In genomic region chr19:46075616-46076607, GRCm38 (mm10) we compare ENCODE assay signal across 8 mouse cellular contexts. TPM values are rescaled to one million over a fixed set of nuclear protein-coding genes. Genes with fewer than 3 reads are reported as not detected.
A peak's percentile ranks its signal among the peaks of the same experiment; 100 is the strongest.
DNase-seq lines count a peak whose midpoint lies in the region; ATAC-seq and TF ChIP-seq lines count a peak whose summit lies in the region.

Gene Nolc1 (plus strand): TSS chr19:46075863.

- no peaks in the 10 kb centered on the region for H3K9me3 ChIP-seq in heart, embryonic 12.5 days (replicated peaks)
- H3K9me3 ChIP-seq in kidney, postnatal 0 days (replicated peaks; ENCODE audit: low read length), result no peaks in the 10 kb centered on the region
- H3K9me3 ChIP-seq in liver, embryonic 11.5 days (ENCODE audit: control insufficient read depth, low read length), result no peaks in the 10 kb centered on the region
- H3K9me3 ChIP-seq in stomach, embryonic 14.5 days (ENCODE audit: control insufficient read depth, low read depth, low read length), result no peaks in the 10 kb centered on the region

- no peaks in the 10 kb centered on the region for H3K27me3 ChIP-seq in heart, embryonic 12.5 days (replicated peaks)
- no peaks in the 10 kb centered on the region for H3K27me3 ChIP-seq in kidney, postnatal 0 days (ENCODE audit: insufficient read depth, low read length)
- H3K27me3 ChIP-seq in liver, embryonic 11.5 days (replicated peaks; ENCODE audit: control insufficient read depth, insufficient read depth, low read length), result no peaks in the 10 kb centered on the region
- H3K27me3 ChIP-seq in stomach, embryonic 14.5 days (ENCODE audit: control insufficient read depth, insufficient read depth, low read length), result no peaks in the 10 kb centered on the region

- peak; percentile 32; the same call in 1 of the 2 replicates for TF ChIP-seq CTCF in kidney, postnatal 0 days (IDR thresholded peaks at IDR 0.05; ENCODE audit: low read depth)

- H3K4me2 ChIP-seq in heart, embryonic 12.5 days, result peak within 1 kb of the TSS; percentile 81
- H3K4me2 ChIP-seq in kidney, postnatal 0 days (ENCODE audit: low read length), result peak within 1 kb of the TSS; percentile 61
- H3K4me2 ChIP-seq in liver, embryonic 11.5 days, result peak within 1 kb of the TSS; percentile 74
- H3K4me2 ChIP-seq in stomach, embryonic 14.5 days (replicated peaks; ENCODE audit: low read depth, low read length), result peak within 1 kb of the TSS; percentile 85

- peak; percentile 96 for ATAC-seq in erythroid progenitor cell, adult 5-6 weeks (replicated peaks; ENCODE audit: low FRiP score, poor library complexity, severe bottlenecking)
- peak; percentile 97 for ATAC-seq in heart, embryonic 12.5 days (ENCODE audit: insufficient number of reproducible peaks, low FRiP score)
- peak; percentile 95 for ATAC-seq in kidney, postnatal 0 days (replicated peaks; ENCODE audit: low FRiP score, low read depth)
- peak; percentile 90 for ATAC-seq in liver, embryonic 11.5 days (replicated peaks; ENCODE audit: low FRiP score)
- peak; percentile 96 for ATAC-seq in stomach, embryonic 14.5 days (ENCODE audit: insufficient number of reproducible peaks, insufficient read depth, low FRiP score, low read depth)

- under 1% methylated on average over 66 of the region's 66 CpGs for whole genome bisulfite sequencing in heart, embryonic 12.5 days
- WGBS in kidney, postnatal 0 days, result under 1% methylated on average over 66 of the region's 66 CpGs
- WGBS in liver, embryonic 11.5 days, result under 1% methylated on average over 66 of the region's 66 CpGs
- WGBS in stomach, embryonic 14.5 days, result under 1% methylated on average over 66 of the region's 66 CpGs

- DNase-seq in CD4-positive helper T cell, adult 2 months (ENCODE audit: low read depth, low spot score), result peak; percentile 100
- DNase-seq in brain, embryonic 18.5 days (ENCODE audit: low read depth, low spot score), result peak; percentile 98
- DNase-seq in kidney, postnatal 0 days (ENCODE audit: low spot score), result peak; percentile 99
- DNase-seq in liver, embryonic 11.5 days (ENCODE audit: low spot score), result peak; percentile 99
- peak; percentile 100 for DNase-seq in naive thymus-derived CD4-positive, alpha-beta T cell, adult 2 months (ENCODE audit: low read depth)

- peak within 1 kb of the TSS; percentile 82 for H3K9ac ChIP-seq in heart, embryonic 12.5 days
- peak within 1 kb of the TSS; percentile 68 for H3K9ac ChIP-seq in kidney, postnatal 0 days (ENCODE audit: low read depth, low read length)
- H3K9ac ChIP-seq in liver, embryonic 11.5 days (ENCODE audit: low read depth, low read length), result peak within 1 kb of the TSS; percentile 95
- peak within 1 kb of the TSS; percentile 63 for H3K9ac ChIP-seq in stomach, embryonic 14.5 days (replicated peaks; ENCODE audit: low read depth, low read length)

- peaks cover 58% of the 10 kb centered on the region for H3K36me3 ChIP-seq in heart, embryonic 12.5 days
- H3K36me3 ChIP-seq in kidney, postnatal 0 days (ENCODE audit: insufficient read depth, low read length), result peaks cover 36% of the 10 kb centered on the region
- peaks cover 58% of the 10 kb centered on the region for H3K36me3 ChIP-seq in liver, embryonic 11.5 days (ENCODE audit: control insufficient read depth, insufficient read depth, low read length)
- peaks cover 52% of the 10 kb centered on the region for H3K36me3 ChIP-seq in stomach, embryonic 14.5 days (ENCODE audit: control insufficient read depth, insufficient read depth, low read length)

- peak within 1 kb of the TSS; percentile 72 for H3K27ac ChIP-seq in heart, embryonic 12.5 days (ENCODE audit: poor library complexity, severe bottlenecking)
- H3K27ac ChIP-seq in kidney, postnatal 0 days, result peak within 1 kb of the TSS; percentile 51; the same call in 1 of the 2 replicates
- peak within 1 kb of the TSS; percentile 87 for H3K27ac ChIP-seq in liver, embryonic 11.5 days (ENCODE audit: low read depth, low read length)
- H3K27ac ChIP-seq in stomach, embryonic 14.5 days (ENCODE audit: low read length), result peak within 1 kb of the TSS; percentile 80

- peaks cover 22% of the 10 kb centered on the region for H3K4me1 ChIP-seq in heart, embryonic 12.5 days (replicated peaks)
- peaks cover 12% of the 10 kb centered on the region for H3K4me1 ChIP-seq in kidney, postnatal 0 days (replicated peaks; ENCODE audit: insufficient read depth, low read length)
- H3K4me1 ChIP-seq in liver, embryonic 11.5 days (replicated peaks; ENCODE audit: control insufficient read depth, insufficient read depth, low read length), result peaks cover 31% of the 10 kb centered on the region
- H3K4me1 ChIP-seq in stomach, embryonic 14.5 days (ENCODE audit: control insufficient read depth, insufficient read depth, low read length), result peaks cover 10% of the 10 kb centered on the region

- peak within 1 kb of the TSS; percentile 90 for H3K4me3 ChIP-seq in heart, embryonic 12.5 days
- peak within 1 kb of the TSS; percentile 72 for H3K4me3 ChIP-seq in kidney, postnatal 0 days (replicated peaks; ENCODE audit: low read depth, low read length)
- H3K4me3 ChIP-seq in liver, embryonic 11.5 days (ENCODE audit: low read depth, low read length), result peak within 1 kb of the TSS; percentile 93
- H3K4me3 ChIP-seq in stomach, embryonic 14.5 days (ENCODE audit: low read depth, low read length), result peak within 1 kb of the TSS; percentile 81

RNA-seq across cellular contexts. Expression of gene Nolc1, which starts in this region (rescaled TPM):
- total RNA-seq in erythroid progenitor cell, adult 5-6 weeks (2015; ENCODE audit: low replicate concordance), result 9.6 and 16.2 TPM in 2 replicates
- total RNA-seq in erythroid progenitor cell, adult 5-6 weeks (2017; ENCODE audit: low replicate concordance), result 18.5 and 27.3 TPM in 2 replicates
- polyA plus RNA-seq in heart, embryonic 12.5 days (2016; fragmentation: Nextera tagmentation; extraction: Ambion mirVana), result 56.2 and 60.3 TPM in 2 replicates
- polyA plus RNA-seq in kidney, postnatal 0 days (2015; fragmentation: Nextera tagmentation; extraction: Ambion mirVana), result 50.0 and 60.0 TPM in 2 replicates
- 211 TPM in 2 replicates for polyA plus RNA-seq in liver, embryonic 11.5 days (2014; fragmentation: Nextera tagmentation; extraction: Ambion mirVana)
- polyA plus RNA-seq in stomach, embryonic 14.5 days (2014; fragmentation: Nextera tagmentation; extraction: Ambion mirVana), result 79.7 and 92.8 TPM in 2 replicates

Comparison
In these comparisons a context has a peak if more than half of its experiments do, and no peak if none do; other contexts are left out.
1. Peak in every context shown above with its lines: DNase-seq, ATAC-seq, H3K4me3 ChIP-seq and H3K27ac ChIP-seq.